Mouse (Mus musculus) heart, adult 8-10 months (tissue): ENCODE results near the gene Smarcd1. TPM values are rescaled to one million over a fixed set of nuclear protein-coding genes. Genes with fewer than 3 reads are reported as not detected.
"Not testable (repeated sequence)": the region's sequence is repeated elsewhere in the genome, so short reads cannot be mapped to it uniquely, and the experiment has no call there.

Experiments used
- DNase-seq: peaks from one replicate; pipeline ENCODE4 v3.0.0; 2022; ENCODE audit warnings: low spot score
- total RNA-seq, 4 experiments: library from RNA; stranded (reverse); gene quantifications; 2 replicates each; pipeline ENCODE4 v1.2.4; 2022

Gene Smarcd1
- total RNA-seq, 4 experiments from 2014 or later = 21.7 to 25.8 (median 24.5) TPM

- peak; percentile 81 for DNase-seq
Observed at GRCm38 (mm10) chr15:99714858-99715257, 12.9 kb downstream of the Smarcd1 start.

- DNase-seq = no peak
Observed at GRCm38 (mm10) chr15:99715361-99715865, 13.5 kb downstream of the Smarcd1 start.

DNA sequence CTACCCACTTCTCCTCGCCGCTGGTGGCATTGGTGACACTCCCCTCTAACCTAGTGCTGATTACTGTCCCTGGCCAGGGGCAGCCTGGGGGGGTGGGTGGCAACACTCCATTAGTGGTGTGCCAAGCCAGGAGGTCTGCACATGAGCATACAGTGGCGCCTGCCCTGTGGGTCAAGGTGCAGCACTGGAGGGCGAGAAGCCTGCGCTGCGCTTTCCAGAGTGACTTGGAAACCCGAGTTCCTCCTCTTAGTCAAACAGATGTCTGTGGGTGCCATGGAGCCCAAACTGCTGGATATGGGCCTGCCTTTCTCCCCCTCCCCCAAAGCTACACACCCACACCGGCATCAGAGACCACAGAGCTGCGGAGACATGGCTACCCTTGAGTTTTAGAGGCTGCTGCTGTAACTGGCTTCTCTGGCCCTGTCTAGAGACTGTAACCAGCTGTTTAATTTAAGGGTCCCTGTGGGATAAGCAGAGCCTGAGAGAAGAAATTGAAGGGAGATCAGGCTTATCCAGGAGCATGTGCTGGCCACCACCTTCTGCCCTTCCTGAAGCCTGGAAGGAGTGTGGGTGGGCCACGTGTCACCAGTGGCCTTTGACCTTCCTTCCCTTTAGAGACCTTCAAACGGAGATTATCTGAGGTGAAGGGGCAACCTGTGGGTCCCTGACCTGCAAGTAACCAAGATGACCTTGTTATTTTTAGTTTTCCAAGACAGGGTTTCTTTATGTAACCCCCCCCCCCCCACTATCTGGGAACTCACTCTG, 14.2 kb downstream of the Smarcd1 start:
- DNase-seq = no peak

- DNase-seq = no peak
Observed at GRCm38 (mm10) chr15:99716814-99717213, 14.9 kb downstream of the Smarcd1 start.

- DNase-seq = no peak
Observed at GRCm38 (mm10) chr15:99717386-99718334, 15.7 kb downstream of the Smarcd1 start, which contains the start of gene Gpd1. Gpd1 (plus strand) TSS chr15:99717515.

GRCm38 (mm10) chr15:99718461-99719021, 16.6 kb downstream of the Smarcd1 start:
- DNase-seq = no peak

DNA sequence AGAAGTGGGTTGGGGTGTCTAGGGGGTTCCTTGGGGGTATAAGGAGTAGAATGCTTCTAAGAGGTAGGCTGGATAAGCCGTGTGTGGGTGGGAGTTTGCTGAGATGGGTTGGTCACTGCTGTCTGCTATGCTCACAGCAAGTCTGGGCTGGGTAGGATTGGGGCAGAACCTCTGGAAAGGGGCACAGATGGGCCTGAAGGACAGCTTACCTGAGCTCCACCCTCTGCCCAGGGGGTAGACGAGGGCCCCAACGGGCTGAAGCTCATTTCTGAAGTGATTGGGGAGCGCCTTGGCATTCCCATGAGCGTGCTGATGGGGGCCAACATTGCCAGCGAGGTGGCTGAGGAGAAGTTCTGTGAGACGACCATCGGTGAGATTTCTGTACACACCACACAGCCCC, 17.9 kb downstream of the Smarcd1 start:
- no peak for DNase-seq

GRCm38 (mm10) chr15:99721921-99722743, 20.2 kb downstream of the Smarcd1 start:
- DNase-seq = no peak

GRCm38 (mm10) chr15:99723120-99723514, 21.2 kb downstream of the Smarcd1 start:
- DNase-seq = no peak

DNA sequence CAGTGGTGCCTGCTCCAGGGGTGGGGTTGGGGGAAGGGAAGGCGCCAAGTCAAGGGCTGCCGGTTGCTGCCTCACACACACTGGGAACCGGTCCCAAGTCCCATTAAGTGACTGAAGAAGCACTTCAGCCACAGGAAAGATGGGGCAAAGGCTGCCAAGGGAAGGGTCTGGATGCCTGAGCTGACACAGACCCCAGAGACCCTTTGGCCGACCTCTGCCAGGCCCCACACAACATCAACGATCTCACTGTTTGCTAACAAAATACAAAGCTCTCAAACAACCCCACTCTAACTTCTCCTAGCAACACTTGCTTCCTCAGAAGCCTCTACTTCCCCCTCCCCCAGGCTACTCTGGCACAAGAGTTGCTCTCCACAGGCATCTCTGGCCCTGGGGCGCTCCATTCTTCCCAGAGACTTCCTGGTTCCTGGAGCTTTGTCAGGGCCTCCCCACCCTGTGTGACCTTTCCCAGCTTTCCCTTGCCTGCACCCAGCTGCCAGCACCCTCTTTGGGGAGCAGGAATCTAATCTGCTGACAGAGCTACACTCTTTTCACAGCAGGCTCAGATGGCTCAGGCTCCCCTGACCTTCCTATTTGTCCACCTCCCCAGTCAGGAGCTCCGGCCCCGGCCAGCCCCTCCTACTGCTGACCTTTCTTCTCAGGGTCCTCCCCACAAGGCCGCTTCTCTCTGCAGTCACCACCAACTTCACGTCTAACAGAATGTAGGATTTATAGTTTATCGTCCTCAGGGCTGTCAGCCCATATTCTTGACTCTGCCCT, 21.8 kb downstream of the Smarcd1 start:
- peak; percentile 75 for DNase-seq

DNA sequence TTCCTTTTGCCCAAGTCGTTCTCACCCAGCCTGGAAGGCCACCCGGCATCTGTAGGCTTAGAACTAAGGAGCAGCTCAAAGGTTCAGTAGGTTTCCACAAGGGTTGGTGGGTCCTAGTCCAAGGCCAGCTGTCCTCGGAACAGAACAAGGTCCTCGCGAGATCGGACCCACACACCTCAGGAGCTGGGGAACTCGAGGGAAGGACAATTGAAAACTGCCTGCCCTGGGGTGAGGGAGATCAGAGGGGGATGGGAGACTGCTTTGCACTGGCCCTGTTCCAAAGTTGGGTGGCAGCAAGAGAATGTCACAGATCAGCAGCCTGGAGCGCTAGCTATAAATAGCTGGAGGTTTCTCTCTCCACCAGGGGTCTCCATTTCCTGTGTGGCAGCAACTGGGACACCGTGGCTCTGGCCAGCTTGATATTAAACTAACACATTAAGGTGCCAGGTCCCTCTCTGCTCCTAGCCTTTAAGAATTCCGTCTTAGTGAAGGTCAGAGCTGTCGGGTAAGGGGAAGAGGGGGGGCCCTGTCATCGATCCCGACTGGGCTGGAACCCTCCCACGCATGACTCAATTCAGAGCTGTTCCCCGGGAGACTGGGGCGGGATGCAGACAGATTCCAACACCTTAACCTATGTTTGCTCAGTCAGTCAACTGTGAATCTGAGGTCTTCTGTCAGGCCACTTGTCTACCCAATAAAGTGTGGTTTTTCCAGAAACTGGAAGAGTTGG, 22.5 kb downstream of the Smarcd1 start:
- DNase-seq = peak; percentile 75

- peak; percentile 99 for DNase-seq
Observed at GRCm38 (mm10) chr15:99725341-99726155, 23.6 kb downstream of the Smarcd1 start, which contains the start of gene Cox14. Cox14 (plus strand) TSS chr15:99725618.

GRCm38 (mm10) chr15:99726549-99726948, 24.6 kb downstream of the Smarcd1 start:
- DNase-seq = no peak

- DNase-seq = not testable (repeated sequence)
Observed at GRCm38 (mm10) chr15:99727039-99727438, 25.1 kb downstream of the Smarcd1 start.

GRCm38 (mm10) chr15:99727525-99727924, 25.6 kb downstream of the Smarcd1 start:
- DNase-seq = no peak

- DNase-seq = no peak
Observed at GRCm38 (mm10) chr15:99728211-99728610, 26.3 kb downstream of the Smarcd1 start.

DNA sequence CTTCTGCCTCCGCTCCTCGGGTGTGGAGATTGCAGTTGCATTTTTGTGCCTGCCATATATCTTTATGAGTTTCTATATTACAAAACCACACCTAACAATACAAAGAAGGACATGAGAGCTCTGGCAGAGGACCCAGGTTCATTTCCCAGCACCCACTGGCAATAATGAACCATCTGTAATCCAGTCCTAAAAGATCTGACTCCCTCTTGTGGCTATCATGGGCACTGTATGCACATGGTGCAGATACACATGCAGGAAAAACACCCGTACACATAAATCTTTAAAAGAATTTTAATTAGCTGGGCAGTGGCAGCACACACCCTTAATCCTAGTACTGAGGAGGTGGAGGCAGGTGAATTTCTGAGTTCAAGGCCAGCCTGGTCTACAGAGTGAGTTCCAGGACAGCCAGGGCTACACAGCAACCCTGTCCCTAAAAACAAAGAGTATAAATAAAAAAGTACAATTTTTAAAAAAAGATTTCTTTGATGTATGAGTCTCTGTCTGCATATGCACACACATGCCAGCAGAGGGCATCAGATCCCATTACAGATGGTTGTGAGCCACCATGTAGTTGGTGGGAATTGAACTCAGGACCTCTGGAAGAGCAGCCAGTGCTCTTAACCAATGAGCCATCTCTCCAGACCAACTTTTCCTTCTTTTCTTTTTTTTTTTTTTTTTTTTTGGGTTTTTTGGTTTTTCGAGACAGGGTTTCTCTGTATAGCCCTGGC, 27.3 kb downstream of the Smarcd1 start:
- no peak for DNase-seq

DNA sequence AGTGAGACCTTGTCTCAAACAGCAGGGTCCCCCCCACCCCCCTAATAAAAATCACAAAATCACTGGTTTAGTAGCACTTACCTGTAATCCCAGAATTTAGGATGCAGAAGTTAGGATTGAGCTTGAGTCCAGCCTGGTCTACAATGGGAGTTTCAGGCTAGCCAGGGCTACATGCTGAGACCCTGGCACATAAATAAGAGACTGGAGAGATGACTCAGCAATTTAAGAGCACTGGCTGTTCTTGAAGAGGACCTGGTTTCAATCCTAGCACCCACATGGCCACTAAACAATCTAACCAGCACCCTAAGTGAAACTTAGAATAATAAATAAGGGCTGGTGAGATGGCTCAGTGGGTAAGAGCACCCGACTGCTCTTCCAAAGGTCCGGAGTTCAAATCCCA, 29.2 kb downstream of the Smarcd1 start:
- DNase-seq = no peak
